Mouse (Mus musculus) MEL (cell line): ENCODE measurements at regions not wholly inside any gene's neighbourhood (a gene's known extent, or its start where the extent isn't known, plus 50 kb on each side); places are given as distances from the start of the nearest gene placed in this dataset.

Experiments
- EP300 ChIP-seq, 2 experiments: IDR thresholded peaks; 2 replicates each; pipeline ENCODE4 v1.6.1; 2011; ENCODE audit warnings: improper control_type of control experiment in 2 of 2, low read length in 2 of 2, low read depth in 1 of 2, mild to moderate bottlenecking in 1 of 2
- POLR2A ChIP-seq, 2 experiments: IDR thresholded peaks; 2 replicates each; pipeline ENCODE4 v1.6.1; 2011 to 2012; ENCODE audit warnings: low read length in 2 of 2, mild to moderate bottlenecking in 2 of 2, control low read depth in 1 of 2, improper control_type of control experiment in 1 of 2, low read depth in 1 of 2, moderate library complexity in 1 of 2; ENCODE audit not compliant: control insufficient read depth in 1 of 2, insufficient read depth in 1 of 2, poor library complexity in 1 of 2
- TBP ChIP-seq: IDR thresholded peaks from 2 replicates; pipeline ENCODE4 v1.8.0; 2011; ENCODE audit warnings: low read depth, low read length, improper control_type of control experiment

- TF ChIP-seq EP300 (IDR thresholded peaks at IDR 0.05; ENCODE audit: low read depth in 1 of 2, low read length in 2 of 2) (0 out of 4 replicates have a peak, but pooled peaks have one; percentile 4 to 8), TBP (no peak), POLR2A (IDR thresholded peaks at IDR 0.05; ENCODE audit: control insufficient read depth in 1 of 2, insufficient read depth in 1 of 2, low read depth in 1 of 2, low read length in 2 of 2, poor library complexity in 1 of 2) (no peak)
Measured at GRCm38 (mm10) chr2:181931918-181932605, 58.9 kb upstream of the Gm14496 start (continued).
